Mouse (Mus musculus): ENCODE measurements around the gene Ltf. TPM values are rescaled to one million over a fixed set of nuclear protein-coding genes. Genes with fewer than 3 reads are reported as not detected.

The Ltf gene
- polyA plus RNA-seq, 2 experiments from 2014 or later, result 0.76 TPM; not detected in 1

Other genes with a start within 250 kb of the Ltf start
- gene Prss42, start 221.1 kb upstream of the Ltf start, polyA plus RNA-seq (2017; shearing (Covaris generic)), result not detected
- gene Prss44, start 205.3 kb upstream of the Ltf start, polyA plus RNA-seq (2017; shearing (Covaris generic)), result not detected
- gene Prss43, start 192.6 kb upstream of the Ltf start, polyA plus RNA-seq (2017; shearing (Covaris generic)), result not detected
- gene Prss45, start 184.7 kb upstream of the Ltf start, polyA plus RNA-seq (2017; shearing (Covaris generic)), result not detected
- not detected for gene Prss46, start 174.8 kb upstream of the Ltf start, polyA plus RNA-seq (2017; shearing (Covaris generic))
- not detected for gene Prss50, start 161.3 kb upstream of the Ltf start, polyA plus RNA-seq (2017; shearing (Covaris generic))
- 10 to 100 TPM; 17.4 to 29.4 TPM for gene Als2cl, start 139.4 kb upstream of the Ltf start, polyA plus RNA-seq (2017; shearing (Covaris generic))
- 1 to 10 TPM; 2.5 to 3.5 TPM for gene Tmie, start 139.2 kb upstream of the Ltf start, polyA plus RNA-seq (2017; shearing (Covaris generic))
- gene Fam240a, start 102.4 kb upstream of the Ltf start, polyA plus RNA-seq (2017; shearing (Covaris generic)), result under 1 TPM in 1 of 2 experiments, not detected in 1; 0.69 TPM
- gene Tdgf1, start 73.1 kb upstream of the Ltf start, polyA plus RNA-seq (2017; shearing (Covaris generic)), result 1 to 10 TPM in 1 of 2 experiments, under 1 TPM in 1; 0.22 to 1.2 TPM
- gene Lrrc2, start 67.7 kb upstream of the Ltf start, polyA plus RNA-seq (2017; shearing (Covaris generic)), result under 1 TPM in 1 of 2 experiments, not detected in 1; 0.12 TPM
- gene Rtp3, start 28.7 kb upstream of the Ltf start, polyA plus RNA-seq (2017; shearing (Covaris generic)), result not detected
- gene Ccrl2, start 38.2 kb downstream of the Ltf start, polyA plus RNA-seq (2017; shearing (Covaris generic)), result 10 to 100 TPM; 25.6 to 26.3 TPM
- gene Lrrfip2, start 98.3 kb downstream of the Ltf start, polyA plus RNA-seq (2017; shearing (Covaris generic)), result 1 to 10 TPM; 8.2 to 9.6 TPM